Mouse (Mus musculus): ENCODE data around the gene Blnk.

Blnk gene

GRCm38 (mm10) chr19:40964936-40965850 lies 29.1 kb downstream of the Blnk start:
- no peak for DNase-seq (ENCODE audit: low spot score in 2 of 2)

GRCm38 (mm10) chr19:40964367-40964891 lies 29.9 kb downstream of the Blnk start:
- no peak for DNase-seq (ENCODE audit: low spot score in 2 of 2)

- DNase-seq (ENCODE audit: low spot score in 2 of 2) = peak in 1 of 2 experiments; percentile 38
Observed at GRCm38 (mm10) chr19:40962988-40963387, 31.3 kb downstream of the Blnk start.

GRCm38 (mm10) chr19:40958981-40959380 lies 35.4 kb downstream of the Blnk start:
- DNase-seq (ENCODE audit: low spot score in 2 of 2) = no peak

GRCm38 (mm10) chr19:40946937-40947577 lies 47.3 kb downstream of the Blnk start:
- peak in 1 of 2 experiments; percentile 15 for DNase-seq (ENCODE audit: low spot score in 2 of 2)

GRCm38 (mm10) chr19:40943552-40943951 lies 50.8 kb downstream of the Blnk start:
- no peak for DNase-seq (ENCODE audit: low spot score in 2 of 2)

GRCm38 (mm10) chr19:40936038-40936437 lies 58.3 kb downstream of the Blnk start:
- DNase-seq (ENCODE audit: low spot score in 2 of 2) = no peak

GRCm38 (mm10) chr19:40935376-40935775 lies 59.0 kb downstream of the Blnk start:
- no peak for DNase-seq (ENCODE audit: low spot score in 2 of 2)

- DNase-seq (ENCODE audit: low spot score in 2 of 2) = no peak
Observed at GRCm38 (mm10) chr19:40931581-40932369, 62.6 kb downstream of the Blnk start.

GRCm38 (mm10) chr19:40895393-40895703 lies 99.0 kb downstream of the Blnk start:
- no peak for DNase-seq (ENCODE audit: low spot score in 2 of 2)

- DNase-seq (ENCODE audit: low spot score in 2 of 2) = peak; percentile 58 to 78
Observed at GRCm38 (mm10) chr19:40894519-40895392, 99.6 kb downstream of the Blnk start, which contains the start of gene Zfp518a. TSS of gene Zfp518a (plus strand) at chr19:40894705.

- DNase-seq (ENCODE audit: low spot score in 2 of 2) = no peak
Observed at GRCm38 (mm10) chr19:40894071-40894506, 100.2 kb downstream of the Blnk start.

- DNase-seq (ENCODE audit: low spot score in 2 of 2) = no peak
Observed at GRCm38 (mm10) chr19:40888887-40889286, 105.4 kb downstream of the Blnk start.

GRCm38 (mm10) chr19:40881700-40882099 lies 112.6 kb downstream of the Blnk start:
- no peak for DNase-seq (ENCODE audit: low spot score in 2 of 2)

Data from left cerebral cortex, adult 9 months (tissue).